Mouse (Mus musculus) lung, postnatal 0 days (tissue): ENCODE results near the gene Agbl1. TPM values are rescaled to one million over a fixed set of nuclear protein-coding genes. Genes with fewer than 3 reads are reported as not detected.

Experiments
- ATAC-seq: fragments of 200-750 bp; cut with Nextera tagmentation; 2 replicates; pipeline ENCODE4 v1.8.0; 2017; ENCODE audit warnings: moderate library complexity
- DNase-seq: peaks from one replicate; pipeline ENCODE4 v3.0.0-alpha.2; 2016; ENCODE audit warnings: low spot score
- H3K27ac ChIP-seq: fragments of 300-500 bp; sonication (generic); 2 replicates; pipeline ENCODE4 v1.5.1; 2014; ENCODE audit warnings: antibody characterized with exemption, mild to moderate bottlenecking, low read length, mixed read lengths
- H3K27me3 ChIP-seq: fragments of 300-500 bp; sonication (generic); replicated peaks from 2 replicates; pipeline ENCODE4 v1.6.1; 2014; ENCODE audit warnings: low read length, mixed read lengths; ENCODE audit not compliant: insufficient read depth
- H3K36me3 ChIP-seq: fragments of 300-500 bp; sonication (generic); 2 replicates; pipeline ENCODE4 v1.6.1; 2014; ENCODE audit warnings: low read length, mixed read lengths; ENCODE audit not compliant: insufficient read depth
- H3K4me1 ChIP-seq: fragments of 300-500 bp; sonication (generic); 2 replicates; pipeline ENCODE4 v1.6.1; 2014; ENCODE audit warnings: antibody characterized with exemption, low read depth, low read length, mixed read lengths; ENCODE audit not compliant: insufficient read depth
- H3K4me2 ChIP-seq: fragments of 300-500 bp; sonication (generic); replicated peaks from 2 replicates; pipeline ENCODE4 v1.6.1; 2014; ENCODE audit warnings: low read depth, mild to moderate bottlenecking, low read length, moderate library complexity, mixed read lengths
- H3K4me3 ChIP-seq: fragments of 300-500 bp; sonication (generic); 2 replicates; pipeline ENCODE4 v1.5.1; 2014; ENCODE audit warnings: low read depth, low read length
- H3K9ac ChIP-seq: fragments of 300-500 bp; sonication (generic); replicated peaks from 2 replicates; pipeline ENCODE4 v1.6.1; 2014; ENCODE audit warnings: low read depth, mild to moderate bottlenecking
- H3K9me3 ChIP-seq: fragments of 300-500 bp; sonication (generic); 2 replicates; pipeline ENCODE4 v1.6.1; 2016; ENCODE audit warnings: low read length, mixed read lengths
- CTCF ChIP-seq: IDR thresholded peaks from 2 replicates; pipeline ENCODE4 v1.5.1; 2016; ENCODE audit warnings: antibody characterized with exemption, mild to moderate bottlenecking
- EP300 ChIP-seq: IDR thresholded peaks from 2 replicates; pipeline ENCODE4 v1.6.1; 2016; ENCODE audit warnings: antibody characterized with exemption, mild to moderate bottlenecking, control low read depth
- WGBS: fragments of 180-500 bp; shearing (Covaris S2); extraction: QIAGEN DNeasy Blood & Tissue Kit; methylation state at CpG from one replicate; pipeline ENCODE4 v1.1.7; 2014; 5-methylcytosine and 5-hydroxymethylcytosine counted together
- polyA plus RNA-seq: library from polyadenylated mRNA; unstranded; fragments of >200 nt; fragmentation: Nextera tagmentation; extraction: Ambion mirVana; gene quantifications from 2 replicates; pipeline ENCODE4 v1.2.1, GENCODE M21; 2015

Agbl1 gene
- polyA plus RNA-seq, 1 experiment from 2014 or later, result not detected

DNA sequence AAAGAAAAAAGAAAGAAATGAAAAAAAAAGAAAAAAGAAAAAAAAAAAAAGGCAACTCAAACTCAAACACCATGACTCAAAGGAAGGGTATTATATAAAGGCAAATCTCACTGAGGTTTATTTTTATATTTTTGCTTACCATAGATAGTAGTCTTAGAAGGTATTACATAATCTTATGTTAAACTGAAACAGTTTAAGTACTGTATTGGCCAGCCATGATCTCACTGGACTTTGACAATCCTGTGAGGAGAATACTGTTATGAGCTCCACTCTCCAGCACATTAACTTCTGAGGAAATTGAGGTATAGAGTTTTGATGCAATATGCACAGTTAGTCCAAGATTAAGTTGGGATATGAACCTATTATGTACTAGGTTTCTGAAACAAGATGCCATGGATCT lies 909.0 kb downstream of the Agbl1 start:
- Histone ChIP-seq H3K4me2 (no peak overlapping the region), H3K36me3 (no peaks in the 10 kb centered on the region), H3K4me1 (no peaks in the 10 kb centered on the region; the same call in 1 of the 2 replicates), H3K27ac (no peak overlapping the region), H3K27me3 (0 out of 2 replicates have a peak, but pooled peaks cover 2% of the 10 kb centered on the region), H3K9me3 (no peaks in the 10 kb centered on the region), H3K4me3 (no peak overlapping the region), H3K9ac (no peak overlapping the region)
- ATAC-seq (no peak), DNase-seq (no peak)
- no peak for TF ChIP-seq CTCF
- no peak for TF ChIP-seq EP300

DNA sequence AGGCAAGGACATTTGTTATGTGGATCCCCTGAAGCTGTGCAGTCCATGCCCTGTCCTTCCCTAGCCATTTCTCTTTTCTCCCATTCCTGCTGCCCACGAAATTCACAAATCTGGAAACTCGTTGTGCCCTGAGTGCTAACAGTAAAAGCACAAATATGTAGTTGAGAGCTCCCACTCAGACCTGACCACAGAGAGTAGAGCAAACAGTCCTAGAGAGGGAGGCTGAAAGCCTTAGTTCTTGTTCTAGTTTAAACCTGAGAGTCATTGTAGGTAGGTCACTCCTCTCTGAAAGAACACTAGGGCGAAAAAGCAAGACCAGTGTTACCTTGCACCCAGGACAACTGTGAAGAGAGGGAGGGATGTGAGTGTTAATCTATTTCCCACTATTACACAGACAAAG lies 917.8 kb downstream of the Agbl1 start:
- Histone ChIP-seq H3K9me3 (no peaks in the 10 kb centered on the region), H3K27me3 (no peaks in the 10 kb centered on the region), H3K4me3 (no peak overlapping the region), H3K4me1 (no peaks in the 10 kb centered on the region), H3K9ac (no peak overlapping the region), H3K36me3 (no peaks in the 10 kb centered on the region), H3K27ac (no peak overlapping the region), H3K4me2 (0 out of 2 replicates have a peak overlapping the region, but pooled peaks have one; percentile 8)
- 45% methylated on average over 3 of the region's 3 CpGs for WGBS
- DNase-seq, result peak; percentile 73
- ATAC-seq, result peak; percentile 84
- TF ChIP-seq CTCF, result no peak
- peak; percentile 43; the same call in 1 of the 2 replicates for TF ChIP-seq EP300

DNA sequence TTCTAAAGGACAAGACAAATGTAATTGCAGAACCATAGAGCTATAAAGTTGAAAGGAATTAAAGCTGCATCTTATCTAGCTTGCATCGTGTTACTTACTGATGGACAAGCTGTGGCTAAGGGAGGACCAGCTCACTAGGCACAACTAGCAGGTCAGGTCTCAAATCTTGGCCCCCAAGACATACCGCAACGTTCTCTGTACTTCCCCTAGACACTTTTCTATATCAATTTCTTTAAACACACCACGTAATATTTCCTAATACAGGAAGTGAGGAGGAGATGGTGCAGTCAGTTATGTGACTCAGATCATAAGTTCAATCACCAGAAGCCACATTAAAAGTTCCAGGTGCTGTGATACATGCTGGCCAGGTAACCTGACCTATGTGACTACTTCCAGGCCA lies 919.1 kb downstream of the Agbl1 start:
- Histone ChIP-seq H3K4me3 (no peak overlapping the region), H3K9ac (no peak overlapping the region), H3K4me2 (no peak overlapping the region), H3K36me3 (no peaks in the 10 kb centered on the region), H3K9me3 (no peaks in the 10 kb centered on the region), H3K27ac (no peak overlapping the region), H3K27me3 (no peaks in the 10 kb centered on the region), H3K4me1 (no peaks in the 10 kb centered on the region)
- ATAC-seq (no peak), DNase-seq (no peak)
- TF ChIP-seq EP300 (no peak), CTCF (no peak)
- 57% methylated on average over 4 of the region's 4 CpGs for WGBS

- Histone ChIP-seq H3K9ac (no peak overlapping the region), H3K27ac (no peak overlapping the region), H3K4me1 (no peaks in the 10 kb centered on the region), H3K4me2 (no peak overlapping the region), H3K27me3 (no peaks in the 10 kb centered on the region), H3K4me3 (no peak overlapping the region), H3K9me3 (no peaks in the 10 kb centered on the region), H3K36me3 (no peaks in the 10 kb centered on the region)
- ATAC-seq, result no peak
- 66% methylated on average over 2 of the region's 2 CpGs for WGBS
- no peak for DNase-seq
- no peak for TF ChIP-seq EP300
- no peak for TF ChIP-seq CTCF
These were observed 920.2 kb downstream of the Agbl1 start for GRCm38 (mm10) chr7:77149846-77150245.

GRCm38 (mm10) chr7:77152393-77152792 lies 922.7 kb downstream of the Agbl1 start:
- no peak overlapping the region for H3K4me3 ChIP-seq
- ATAC-seq, result no peak
- no peak for DNase-seq
- no peaks in the 10 kb centered on the region for H3K4me1 ChIP-seq
- H3K27ac ChIP-seq, result no peak overlapping the region
- H3K4me2 ChIP-seq, result no peak overlapping the region
- no peaks in the 10 kb centered on the region for H3K36me3 ChIP-seq
- TF ChIP-seq EP300 (no peak), CTCF (no peak)
- no peak overlapping the region for H3K9ac ChIP-seq
- no peaks in the 10 kb centered on the region for H3K27me3 ChIP-seq
- H3K9me3 ChIP-seq, result no peaks in the 10 kb centered on the region
- 43% methylated on average over 3 of the region's 3 CpGs for WGBS

GRCm38 (mm10) chr7:77152909-77153308 lies 923.2 kb downstream of the Agbl1 start:
- DNase-seq, result no peak
- Histone ChIP-seq H3K36me3 (no peaks in the 10 kb centered on the region), H3K9me3 (no peaks in the 10 kb centered on the region), H3K27ac (no peak overlapping the region), H3K4me3 (no peak overlapping the region), H3K27me3 (no peaks in the 10 kb centered on the region), H3K4me2 (no peak overlapping the region), H3K9ac (no peak overlapping the region), H3K4me1 (no peaks in the 10 kb centered on the region)
- no peak for ATAC-seq
- WGBS, result 25% methylated on average over 1 of the region's 1 CpGs
- no peak for TF ChIP-seq CTCF
- no peak for TF ChIP-seq EP300

- H3K4me1 ChIP-seq, result no peaks in the 10 kb centered on the region
- no peak for DNase-seq
- no peak for ATAC-seq
- H3K27me3 ChIP-seq, result no peaks in the 10 kb centered on the region
- no peaks in the 10 kb centered on the region for H3K9me3 ChIP-seq
- H3K36me3 ChIP-seq, result no peaks in the 10 kb centered on the region
- WGBS, result 92% methylated on average over 1 of the region's 1 CpGs
- no peak overlapping the region for H3K27ac ChIP-seq
- no peak overlapping the region for H3K9ac ChIP-seq
- no peak for TF ChIP-seq CTCF
- TF ChIP-seq EP300, result no peak
- H3K4me3 ChIP-seq, result no peak overlapping the region
- no peak overlapping the region for H3K4me2 ChIP-seq
These were observed 935.2 kb downstream of the Agbl1 start for GRCm38 (mm10) chr7:77164921-77165320.
